10 mouse cellular contexts compared by ENCODE assay signal in genomic region chr6:32823856-32824620, GRCm38 (mm10).
A peak's percentile ranks its signal among the peaks of the same experiment; 100 is the strongest.
DNase-seq lines count a peak whose midpoint lies in the region; ATAC-seq lines count a peak whose summit lies in the region.
"Had no signal": no experiment of that assay in that cellular context is flagged by ENCODE, and none has a peak within 500 bp of the region (broad histone marks: within the 10 kb centered on the region; RNA-seq: fewer than 3 reads in every experiment).

No protein-coding gene starts in this region.

- ATAC-seq in limb, embryonic 12.5 days (ENCODE audit: insufficient number of reproducible peaks, insufficient read depth, low FRiP score, low TSS enrichment, low read depth), result no peak
- no peak for ATAC-seq in CD4-positive, CD25-positive, alpha-beta regulatory T cell, adult 4 months

- H3K4me3 ChIP-seq in heart, embryonic 10.5 days, result no peak overlapping the region
- H3K4me3 ChIP-seq in brown adipose tissue, adult 24 weeks (ENCODE audit: insufficient read depth, low read depth, low read length), result no peak overlapping the region
- H3K4me3 ChIP-seq in limb, embryonic 12.5 days (replicated peaks), result no peak overlapping the region
- H3K4me3 ChIP-seq: layer of hippocampus, adult 2 months; limb, embryonic 13.5 days had no signal

- WGBS in heart, embryonic 10.5 days, result 82% methylated on average over 12 of the region's 12 CpGs
- WGBS in limb, embryonic 12.5 days, result 72% methylated on average over 12 of the region's 12 CpGs

- H3K9ac ChIP-seq in limb, embryonic 12.5 days (replicated peaks), result no peak overlapping the region
- H3K9ac ChIP-seq: limb, embryonic 13.5 days had no signal

- H3K27ac ChIP-seq in heart, embryonic 10.5 days, result 0 out of 2 replicates have a peak overlapping the region, but pooled peaks have one; percentile 13
- H3K27ac ChIP-seq in brown adipose tissue, adult 24 weeks (replicated peaks; ENCODE audit: low read depth, low read length), result peak overlapping the region; percentile 12; the same call in 1 of the 2 replicates
- H3K27ac ChIP-seq in limb, embryonic 12.5 days, result peak overlapping the region; percentile 51; the same call in 1 of the 2 replicates
- H3K27ac ChIP-seq: layer of hippocampus, adult 2 months; limb, embryonic 13.5 days; macrophage had no signal

- intact Hi-C loops in heart, postnatal 36 days (cut with DNase I), result no loop called here

- DNase-seq in heart, embryonic 10.5 days (ENCODE audit: low spot score), result no peak
- no peak for DNase-seq in heart, postnatal 36 days
- peak; percentile 31 for DNase-seq in kidney, postnatal 14 days
- DNase-seq in kidney, adult 9 months, result no peak

- H3K36me3 ChIP-seq in heart, embryonic 10.5 days, result peaks cover 5% of the 10 kb centered on the region; the same call in 1 of the 2 replicates
- H3K36me3 ChIP-seq in limb, embryonic 12.5 days, result no peaks in the 10 kb centered on the region
- H3K36me3 ChIP-seq: limb, embryonic 13.5 days had no signal

- peaks cover 10% of the 10 kb centered on the region for H3K4me1 ChIP-seq in heart, embryonic 10.5 days
- peaks cover 5% of the 10 kb centered on the region for H3K4me1 ChIP-seq in brown adipose tissue, adult 24 weeks (ENCODE audit: control insufficient read depth, insufficient read depth, insufficient read length, low read length)
- peaks cover 41% of the 10 kb centered on the region for H3K4me1 ChIP-seq in limb, embryonic 12.5 days (replicated peaks)

- no peaks in the 10 kb centered on the region for H3K27me3 ChIP-seq in heart, embryonic 10.5 days (ENCODE audit: insufficient read depth, poor library complexity, severe bottlenecking)
- no peaks in the 10 kb centered on the region for H3K27me3 ChIP-seq in limb, embryonic 12.5 days
- H3K27me3 ChIP-seq: limb, embryonic 13.5 days had no signal

- H3K9me3 ChIP-seq in heart, embryonic 10.5 days, result no peaks in the 10 kb centered on the region
- no peaks in the 10 kb centered on the region for H3K9me3 ChIP-seq in limb, embryonic 12.5 days
- H3K9me3 ChIP-seq: limb, embryonic 13.5 days had no signal

- no peak overlapping the region for H3K4me2 ChIP-seq in limb, embryonic 12.5 days
- H3K4me2 ChIP-seq: limb, embryonic 13.5 days had no signal
